Mouse (Mus musculus): ENCODE data around the gene Ptprr. TPM values are rescaled to one million over a fixed set of nuclear protein-coding genes. Genes with fewer than 3 reads are reported as not detected.

The Ptprr gene
- total and polyA plus RNA-seq, 2 experiments from 2014 or later, result 0.31 to 0.75 TPM

GRCm38 (mm10) chr10:116115881-116116677 lies 98.1 kb downstream of the Ptprr start:
- Histone ChIP-seq H3K4me1 (ENCODE audit: control insufficient read depth, insufficient read depth) (no peaks in the 10 kb centered on the region), H3K27me3 (ENCODE audit: control insufficient read depth, insufficient read depth, low read length) (no peaks in the 10 kb centered on the region), H3K9me3 (replicated peaks; ENCODE audit: control insufficient read depth, low read length) (no peaks in the 10 kb centered on the region), H3K4me3 (ENCODE audit: low read depth, low read length) (no peak overlapping the region), H3K9ac (replicated peaks; ENCODE audit: low read depth, low read length) (no peak overlapping the region), H3K4me2 (ENCODE audit: low read depth, low read length) (no peak overlapping the region), H3K36me3 (replicated peaks; ENCODE audit: control insufficient read depth, insufficient read depth, low read length) (no peaks in the 10 kb centered on the region), H3K27ac (ENCODE audit: low read depth) (no peak overlapping the region)
- no peak for TF ChIP-seq EP300 (IDR thresholded peaks at IDR 0.05; ENCODE audit: low read depth)
- no peak for TF ChIP-seq CTCF (IDR thresholded peaks at IDR 0.05; ENCODE audit: low read depth)
- ATAC-seq (ENCODE audit: insufficient read depth, low read depth) (no peak), DNase-seq (ENCODE audit: low spot score) (no peak)
- WGBS, result 64% methylated on average over 4 of the region's 4 CpGs

- Histone ChIP-seq H3K36me3 (replicated peaks; ENCODE audit: control insufficient read depth, insufficient read depth, low read length) (no peaks in the 10 kb centered on the region), H3K4me1 (ENCODE audit: control insufficient read depth, insufficient read depth) (no peaks in the 10 kb centered on the region), H3K27me3 (ENCODE audit: control insufficient read depth, insufficient read depth, low read length) (no peaks in the 10 kb centered on the region), H3K9ac (replicated peaks; ENCODE audit: low read depth, low read length) (no peak overlapping the region), H3K27ac (ENCODE audit: low read depth) (no peak overlapping the region), H3K4me3 (ENCODE audit: low read depth, low read length) (no peak overlapping the region), H3K9me3 (replicated peaks; ENCODE audit: control insufficient read depth, low read length) (no peaks in the 10 kb centered on the region), H3K4me2 (ENCODE audit: low read depth, low read length) (no peak overlapping the region)
- ATAC-seq (ENCODE audit: insufficient read depth, low read depth) (no peak), DNase-seq (ENCODE audit: low spot score) (no peak)
- 40% methylated on average over 8 of the region's 8 CpGs for WGBS
- TF ChIP-seq CTCF (IDR thresholded peaks at IDR 0.05; ENCODE audit: low read depth) (no peak), EP300 (IDR thresholded peaks at IDR 0.05; ENCODE audit: low read depth) (no peak)
Observed at GRCm38 (mm10) chr10:116117060-116117459, 99.0 kb downstream of the Ptprr start.

DNA sequence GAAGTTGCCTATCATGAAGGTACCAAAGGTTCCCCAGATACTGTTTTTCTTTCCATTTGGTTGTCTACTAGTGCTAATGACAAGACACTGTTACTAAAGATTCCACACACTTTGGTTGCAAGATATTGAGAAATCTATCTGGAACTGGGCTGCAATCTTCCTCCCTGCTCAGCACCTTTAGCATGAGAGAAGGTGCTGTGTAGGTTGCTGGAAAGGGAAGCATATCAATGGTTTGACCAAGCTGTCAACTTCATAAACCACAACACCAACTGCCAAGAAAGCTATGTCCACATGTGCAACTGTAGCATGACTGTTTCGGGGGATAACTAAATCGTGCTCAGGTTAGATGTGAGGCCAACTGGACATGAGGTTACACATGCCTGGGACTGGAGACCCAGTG lies 103.5 kb downstream of the Ptprr start:
- DNase-seq (ENCODE audit: low spot score) (no peak), ATAC-seq (ENCODE audit: insufficient read depth, low read depth) (no peak)
- Histone ChIP-seq H3K9me3 (replicated peaks; ENCODE audit: control insufficient read depth, low read length) (no peaks in the 10 kb centered on the region), H3K27ac (ENCODE audit: low read depth) (no peak overlapping the region), H3K36me3 (replicated peaks; ENCODE audit: control insufficient read depth, insufficient read depth, low read length) (no peaks in the 10 kb centered on the region), H3K9ac (replicated peaks; ENCODE audit: low read depth, low read length) (no peak overlapping the region), H3K27me3 (ENCODE audit: control insufficient read depth, insufficient read depth, low read length) (no peaks in the 10 kb centered on the region), H3K4me3 (ENCODE audit: low read depth, low read length) (no peak overlapping the region), H3K4me2 (ENCODE audit: low read depth, low read length) (no peak overlapping the region), H3K4me1 (ENCODE audit: control insufficient read depth, insufficient read depth) (no peaks in the 10 kb centered on the region)
- no peak for TF ChIP-seq EP300 (IDR thresholded peaks at IDR 0.05; ENCODE audit: low read depth)
- TF ChIP-seq CTCF (IDR thresholded peaks at IDR 0.05; ENCODE audit: low read depth), result no peak
- 75% methylated on average over 2 of the region's 2 CpGs for WGBS

GRCm38 (mm10) chr10:116123808-116124207 lies 105.8 kb downstream of the Ptprr start:
- 79% methylated on average over 2 of the region's 2 CpGs for WGBS
- no peaks in the 10 kb centered on the region for H3K4me1 ChIP-seq (ENCODE audit: control insufficient read depth, insufficient read depth)
- H3K4me2 ChIP-seq (ENCODE audit: low read depth, low read length), result no peak overlapping the region
- no peaks in the 10 kb centered on the region for H3K36me3 ChIP-seq (replicated peaks; ENCODE audit: control insufficient read depth, insufficient read depth, low read length)
- no peaks in the 10 kb centered on the region for H3K27me3 ChIP-seq (ENCODE audit: control insufficient read depth, insufficient read depth, low read length)
- H3K4me3 ChIP-seq (ENCODE audit: low read depth, low read length), result no peak overlapping the region
- H3K9me3 ChIP-seq (replicated peaks; ENCODE audit: control insufficient read depth, low read length), result no peaks in the 10 kb centered on the region
- no peak overlapping the region for H3K27ac ChIP-seq (ENCODE audit: low read depth)
- no peak for TF ChIP-seq CTCF (IDR thresholded peaks at IDR 0.05; ENCODE audit: low read depth)
- TF ChIP-seq EP300 (IDR thresholded peaks at IDR 0.05; ENCODE audit: low read depth), result no peak
- no peak for ATAC-seq (ENCODE audit: insufficient read depth, low read depth)
- no peak overlapping the region for H3K9ac ChIP-seq (replicated peaks; ENCODE audit: low read depth, low read length)
- DNase-seq (ENCODE audit: low spot score), result no peak

GRCm38 (mm10) chr10:116125364-116125763 lies 107.4 kb downstream of the Ptprr start:
- H3K27me3 ChIP-seq (ENCODE audit: control insufficient read depth, insufficient read depth, low read length), result no peaks in the 10 kb centered on the region
- no peak for ATAC-seq (ENCODE audit: insufficient read depth, low read depth)

DNA sequence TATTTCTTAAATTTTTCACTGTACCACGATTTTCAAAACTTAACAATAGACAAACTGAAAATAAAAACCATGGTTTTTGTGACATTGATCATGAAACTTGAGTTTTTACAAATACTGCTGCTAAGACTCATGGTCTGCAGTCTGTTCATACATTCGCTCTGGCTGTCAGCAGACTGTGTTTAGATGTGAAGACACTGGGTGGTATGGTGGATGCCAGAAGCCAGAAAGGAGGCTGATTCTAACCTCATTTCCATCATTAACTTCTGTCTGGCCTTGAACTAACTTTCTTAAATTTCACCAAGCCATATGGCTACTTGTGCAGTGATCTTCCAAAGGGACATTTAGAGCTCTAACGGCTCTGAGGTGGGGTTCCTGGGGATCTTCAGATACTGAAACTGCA lies 112.4 kb downstream of the Ptprr start:
- Histone ChIP-seq H3K4me1 (ENCODE audit: control insufficient read depth, insufficient read depth) (no peaks in the 10 kb centered on the region), H3K36me3 (replicated peaks; ENCODE audit: control insufficient read depth, insufficient read depth, low read length) (no peaks in the 10 kb centered on the region), H3K27me3 (ENCODE audit: control insufficient read depth, insufficient read depth, low read length) (no peaks in the 10 kb centered on the region), H3K27ac (ENCODE audit: low read depth) (no peak overlapping the region), H3K4me3 (ENCODE audit: low read depth, low read length) (no peak overlapping the region), H3K4me2 (ENCODE audit: low read depth, low read length) (no peak overlapping the region), H3K9me3 (replicated peaks; ENCODE audit: control insufficient read depth, low read length) (no peaks in the 10 kb centered on the region), H3K9ac (replicated peaks; ENCODE audit: low read depth, low read length) (no peak overlapping the region)
- WGBS, result 64% methylated on average over 3 of the region's 3 CpGs
- no peak for DNase-seq (ENCODE audit: low spot score)
- no peak for TF ChIP-seq EP300 (IDR thresholded peaks at IDR 0.05; ENCODE audit: low read depth)
- TF ChIP-seq CTCF (IDR thresholded peaks at IDR 0.05; ENCODE audit: low read depth), result no peak
- no peak for ATAC-seq (ENCODE audit: insufficient read depth, low read depth)

More at GRCm38 (mm10) chr10:116125364-116125763, 107.4 kb downstream of the Ptprr start:
- no peak overlapping the region for H3K27ac ChIP-seq (ENCODE audit: low read depth)
- TF ChIP-seq EP300 (IDR thresholded peaks at IDR 0.05; ENCODE audit: low read depth), result no peak
- no peak for TF ChIP-seq CTCF (IDR thresholded peaks at IDR 0.05; ENCODE audit: low read depth)
- DNase-seq (ENCODE audit: low spot score), result no peak
- H3K4me2 ChIP-seq (ENCODE audit: low read depth, low read length), result no peak overlapping the region
- H3K9me3 ChIP-seq (replicated peaks; ENCODE audit: control insufficient read depth, low read length), result no peaks in the 10 kb centered on the region
- WGBS, result 52% methylated on average over 5 of the region's 5 CpGs
- H3K4me1 ChIP-seq (ENCODE audit: control insufficient read depth, insufficient read depth), result no peaks in the 10 kb centered on the region
- no peak overlapping the region for H3K9ac ChIP-seq (replicated peaks; ENCODE audit: low read depth, low read length)
- H3K4me3 ChIP-seq (ENCODE audit: low read depth, low read length), result no peak overlapping the region
- H3K36me3 ChIP-seq (replicated peaks; ENCODE audit: control insufficient read depth, insufficient read depth, low read length), result no peaks in the 10 kb centered on the region

Measured in heart, postnatal 0 days (tissue).